Mouse (Mus musculus) olfactory bulb, adult 2 months (tissue): Measurements from ENCODE around the gene Neurod4.

Source experiments
- CTCF ChIP-seq: fragments of 200-500 bp; IDR thresholded peaks from 2 replicates; pipeline ENCODE4 v1.5.1; 2012; ENCODE audit warnings: low read depth, mild to moderate bottlenecking, low read length, moderate library complexity; ENCODE audit not compliant: insufficient read depth
- POLR2A ChIP-seq: fragments of 200-500 bp; IDR thresholded peaks from 2 replicates; pipeline ENCODE4 v1.6.1; 2012; ENCODE audit warnings: mild to moderate bottlenecking, low read depth, low read length, moderate library complexity; ENCODE audit not compliant: insufficient read depth

DNA sequence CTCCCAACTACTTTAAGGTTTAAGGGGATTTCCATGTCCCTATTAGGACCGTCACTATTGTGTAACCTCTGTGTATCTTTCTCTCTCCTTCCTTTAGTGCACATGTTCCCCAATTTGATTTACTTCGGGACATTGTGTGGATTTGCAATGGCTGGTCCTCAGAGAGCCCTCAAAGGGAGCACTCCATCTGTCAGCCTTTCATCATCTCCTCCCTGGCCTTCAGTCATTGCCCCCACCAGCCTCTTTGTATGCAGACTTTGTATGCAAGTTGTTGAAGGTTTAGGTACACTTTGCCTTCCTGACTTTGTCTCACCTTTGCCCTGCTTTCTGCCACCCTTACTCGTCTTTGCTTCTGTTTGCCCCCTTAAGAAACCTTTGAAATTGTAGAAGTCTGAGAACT, 8.0 kb upstream of the Neurod4 start:
- no peak for TF ChIP-seq CTCF
- TF ChIP-seq POLR2A: no peak
